Mouse (Mus musculus): ENCODE data around the gene Prim2. TPM values are rescaled to one million over a fixed set of nuclear protein-coding genes. Genes with fewer than 3 reads are reported as not detected.

The Prim2 gene
- total and polyA plus RNA-seq, 3 experiments, result 24.9 to 237 (median 157) TPM

GRCm38 (mm10) chr1:33670164-33670616 is 595 bp upstream of the Prim2 start:
- DNase-seq (ENCODE audit: low spot score), result peak; percentile 81
- peaks cover 52% of the 10 kb centered on the region for H3K4me1 ChIP-seq (ENCODE audit: insufficient read depth, low read depth, low read length)

GRCm38 (mm10) chr1:33663605-33664117 is 5.9 kb downstream of the Prim2 start:
- no peak for DNase-seq (ENCODE audit: low spot score)
- TF ChIP-seq GATA2 (IDR thresholded peaks at IDR 0.05; ENCODE audit: borderline replicate concordance, low read depth, low read length) (no peak), CTCF (IDR thresholded peaks at IDR 0.05; ENCODE audit: low read depth, low read length) (no peak), POLR2AphosphoS5 (IDR thresholded peaks at IDR 0.05; ENCODE audit: insufficient replicate concordance, low read depth, low read length) (no peak), GATA1 (IDR thresholded peaks at IDR 0.05; ENCODE audit: borderline replicate concordance, low read length) (no peak), TAL1 (conservative IDR thresholded peaks at IDR 0.05; ENCODE audit: low read depth, low read length) (no peak)
- Histone ChIP-seq H3K9me3 (replicated peaks) (no peaks in the 10 kb centered on the region), H3K36me3 (replicated peaks) (peaks cover 91% of the 10 kb centered on the region), H3K4me3 (ENCODE audit: low read depth, low read length) (no peak overlapping the region), H3K4me1 (ENCODE audit: insufficient read depth, low read depth, low read length) (peaks cover 47% of the 10 kb centered on the region), H3K27me3 (ENCODE audit: insufficient read depth, low read length) (no peaks in the 10 kb centered on the region)
- no peak for ATAC-seq (ENCODE audit: extremely low read depth, insufficient number of reproducible peaks, low FRiP score, poor library complexity, severe bottlenecking)

More at GRCm38 (mm10) chr1:33670164-33670616, 595 bp upstream of the Prim2 start:
- Histone ChIP-seq H3K9me3 (replicated peaks) (no peaks in the 10 kb centered on the region), H3K27me3 (ENCODE audit: insufficient read depth, low read length) (peaks cover 4% of the 10 kb centered on the region; the same call in 1 of the 2 replicates), H3K4me3 (ENCODE audit: low read depth, low read length) (peak overlapping the region; percentile 77), H3K36me3 (replicated peaks) (peaks cover 35% of the 10 kb centered on the region)
- peak; percentile 75 for ATAC-seq (ENCODE audit: extremely low read depth, insufficient number of reproducible peaks, low FRiP score, poor library complexity, severe bottlenecking)
- TF ChIP-seq TAL1 (conservative IDR thresholded peaks at IDR 0.05; ENCODE audit: low read depth, low read length), result no peak
- TF ChIP-seq POLR2AphosphoS5 (IDR thresholded peaks at IDR 0.05; ENCODE audit: insufficient replicate concordance, low read depth, low read length), result no peak
- no peak for TF ChIP-seq CTCF (IDR thresholded peaks at IDR 0.05; ENCODE audit: low read depth, low read length)
- no peak for TF ChIP-seq GATA2 (IDR thresholded peaks at IDR 0.05; ENCODE audit: borderline replicate concordance, low read depth, low read length)
- TF ChIP-seq GATA1 (IDR thresholded peaks at IDR 0.05; ENCODE audit: borderline replicate concordance, low read length), result no peak

- H3K4me1 ChIP-seq (ENCODE audit: insufficient read depth, low read depth, low read length), result peaks cover 42% of the 10 kb centered on the region
- no peak overlapping the region for H3K4me3 ChIP-seq (ENCODE audit: low read depth, low read length)
- H3K36me3 ChIP-seq (replicated peaks), result peaks cover 90% of the 10 kb centered on the region
- TF ChIP-seq GATA2 (IDR thresholded peaks at IDR 0.05; ENCODE audit: borderline replicate concordance, low read depth, low read length) (no peak), TAL1 (conservative IDR thresholded peaks at IDR 0.05; ENCODE audit: low read depth, low read length) (no peak), GATA1 (IDR thresholded peaks at IDR 0.05; ENCODE audit: borderline replicate concordance, low read length) (no peak), POLR2AphosphoS5 (IDR thresholded peaks at IDR 0.05; ENCODE audit: insufficient replicate concordance, low read depth, low read length) (no peak), CTCF (IDR thresholded peaks at IDR 0.05; ENCODE audit: low read depth, low read length) (peak; percentile 37; the same call in 1 of the 2 replicates)
- no peaks in the 10 kb centered on the region for H3K27me3 ChIP-seq (ENCODE audit: insufficient read depth, low read length)
- no peaks in the 10 kb centered on the region for H3K9me3 ChIP-seq (replicated peaks)
- DNase-seq (ENCODE audit: low spot score) (no peak), ATAC-seq (ENCODE audit: extremely low read depth, insufficient number of reproducible peaks, low FRiP score, poor library complexity, severe bottlenecking) (no peak)
Measured at GRCm38 (mm10) chr1:33663163-33663562, 6.4 kb downstream of the Prim2 start.

- Histone ChIP-seq H3K4me3 (ENCODE audit: low read depth, low read length) (no peak overlapping the region), H3K9me3 (replicated peaks) (0 out of 2 replicates have a peak, but pooled peaks cover 2% of the 10 kb centered on the region), H3K4me1 (ENCODE audit: insufficient read depth, low read depth, low read length) (peaks cover 5% of the 10 kb centered on the region; the same call in 1 of the 2 replicates), H3K27me3 (ENCODE audit: insufficient read depth, low read length) (no peaks in the 10 kb centered on the region), H3K36me3 (replicated peaks) (peaks cover 72% of the 10 kb centered on the region)
- DNase-seq (ENCODE audit: low spot score) (no peak), ATAC-seq (ENCODE audit: extremely low read depth, insufficient number of reproducible peaks, low FRiP score, poor library complexity, severe bottlenecking) (no peak)
- TF ChIP-seq GATA2 (IDR thresholded peaks at IDR 0.05; ENCODE audit: borderline replicate concordance, low read depth, low read length) (no peak), GATA1 (IDR thresholded peaks at IDR 0.05; ENCODE audit: borderline replicate concordance, low read length) (no peak), TAL1 (conservative IDR thresholded peaks at IDR 0.05; ENCODE audit: low read depth, low read length) (no peak), CTCF (IDR thresholded peaks at IDR 0.05; ENCODE audit: low read depth, low read length) (no peak), POLR2AphosphoS5 (IDR thresholded peaks at IDR 0.05; ENCODE audit: insufficient replicate concordance, low read depth, low read length) (no peak)
Measured at GRCm38 (mm10) chr1:33658302-33658701, 11.3 kb downstream of the Prim2 start.

- TF ChIP-seq TAL1 (conservative IDR thresholded peaks at IDR 0.05; ENCODE audit: low read depth, low read length), result no peak
- TF ChIP-seq POLR2AphosphoS5 (IDR thresholded peaks at IDR 0.05; ENCODE audit: insufficient replicate concordance, low read depth, low read length), result no peak
- TF ChIP-seq CTCF (IDR thresholded peaks at IDR 0.05; ENCODE audit: low read depth, low read length), result no peak
- TF ChIP-seq GATA2 (IDR thresholded peaks at IDR 0.05; ENCODE audit: borderline replicate concordance, low read depth, low read length), result no peak
- TF ChIP-seq GATA1 (IDR thresholded peaks at IDR 0.05; ENCODE audit: borderline replicate concordance, low read length), result no peak
- no peak for ATAC-seq (ENCODE audit: extremely low read depth, insufficient number of reproducible peaks, low FRiP score, poor library complexity, severe bottlenecking)
- H3K36me3 ChIP-seq (replicated peaks), result peaks cover 68% of the 10 kb centered on the region
- 0 out of 2 replicates have a peak, but pooled peaks cover 2% of the 10 kb centered on the region for H3K9me3 ChIP-seq (replicated peaks)
- peaks cover 5% of the 10 kb centered on the region; the same call in 1 of the 2 replicates for H3K4me1 ChIP-seq (ENCODE audit: insufficient read depth, low read depth, low read length)
- no peak for DNase-seq (ENCODE audit: low spot score)
- no peak overlapping the region for H3K4me3 ChIP-seq (ENCODE audit: low read depth, low read length)
- no peaks in the 10 kb centered on the region for H3K27me3 ChIP-seq (ENCODE audit: insufficient read depth, low read length)
Measured at GRCm38 (mm10) chr1:33657574-33658149, 11.9 kb downstream of the Prim2 start.

GRCm38 (mm10) chr1:33650875-33651274 is 18.7 kb downstream of the Prim2 start:
- Histone ChIP-seq H3K9me3 (replicated peaks) (0 out of 2 replicates have a peak, but pooled peaks cover 1% of the 10 kb centered on the region), H3K4me3 (ENCODE audit: low read depth, low read length) (no peak overlapping the region), H3K4me1 (ENCODE audit: insufficient read depth, low read depth, low read length) (peaks cover 40% of the 10 kb centered on the region), H3K27me3 (ENCODE audit: insufficient read depth, low read length) (no peaks in the 10 kb centered on the region), H3K36me3 (replicated peaks) (peaks cover 62% of the 10 kb centered on the region)
- no peak for ATAC-seq (ENCODE audit: extremely low read depth, insufficient number of reproducible peaks, low FRiP score, poor library complexity, severe bottlenecking)
- no peak for DNase-seq (ENCODE audit: low spot score)
- TF ChIP-seq GATA1 (IDR thresholded peaks at IDR 0.05; ENCODE audit: borderline replicate concordance, low read length), result no peak
- TF ChIP-seq POLR2AphosphoS5 (IDR thresholded peaks at IDR 0.05; ENCODE audit: insufficient replicate concordance, low read depth, low read length), result no peak
- no peak for TF ChIP-seq TAL1 (conservative IDR thresholded peaks at IDR 0.05; ENCODE audit: low read depth, low read length)
- TF ChIP-seq GATA2 (IDR thresholded peaks at IDR 0.05; ENCODE audit: borderline replicate concordance, low read depth, low read length), result no peak
- no peak for TF ChIP-seq CTCF (IDR thresholded peaks at IDR 0.05; ENCODE audit: low read depth, low read length)
